Mouse (Mus musculus): ENCODE measurements around the gene Mcmbp.

DNA sequence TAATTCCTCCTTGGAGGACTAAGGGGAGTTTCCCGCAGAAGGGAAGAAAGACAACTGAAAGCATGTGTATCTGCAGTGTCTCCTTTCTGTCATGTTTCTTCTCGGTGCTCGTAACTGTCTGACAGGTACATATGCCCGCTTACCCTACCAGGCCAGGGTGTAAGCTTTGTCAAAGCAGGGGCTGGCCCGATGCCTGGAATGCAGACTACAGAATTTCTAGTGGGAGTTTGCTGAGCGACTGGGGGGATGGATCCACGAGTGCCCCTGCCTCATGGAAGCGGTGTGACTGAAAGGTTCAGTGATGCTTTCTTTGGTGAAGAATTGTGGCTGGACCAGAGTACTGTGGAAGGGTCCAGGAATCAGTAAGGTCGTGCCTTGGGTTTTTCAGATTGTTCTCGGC lies 5.9 kb upstream of the Mcmbp start:
- TF ChIP-seq CTCF (IDR thresholded peaks at IDR 0.05; ENCODE audit: control insufficient read depth, insufficient read depth, insufficient read length) (no peak), MYOD1 (IDR thresholded peaks at IDR 0.05; ENCODE audit: control insufficient read depth, insufficient read length, low read depth) (no peak), MYOG (IDR thresholded peaks at IDR 0.05; ENCODE audit: control insufficient read depth, extremely low read depth, insufficient read length) (no peak), USF1 (IDR thresholded peaks at IDR 0.05; ENCODE audit: low read depth) (no peak)

Measured in C2C12 (cell line).